Mouse (Mus musculus) liver, embryonic 14.5 days (tissue): ENCODE data around the gene Ceacam20. TPM values are rescaled to one million over a fixed set of nuclear protein-coding genes. Genes with fewer than 3 reads are reported as not detected.
"Not testable (repeated sequence)": the region's sequence is repeated elsewhere in the genome, so short reads cannot be mapped to it uniquely, and the experiment has no call there.

Source experiments
- ATAC-seq: fragments of 200-750 bp; cut with Nextera tagmentation; 2 replicates; pipeline ENCODE4 v1.8.0; 2017; ENCODE audit warnings: moderate number of reproducible peaks, mild to moderate bottlenecking, moderate library complexity; ENCODE audit not compliant: insufficient read depth
- DNase-seq, 3 experiments: peaks; one replicate each; pipeline ENCODE4 v3.0.0-alpha.2; 2012 to 2013; ENCODE audit warnings: low read depth in 3 of 3, low spot score in 3 of 3
- H3K27ac ChIP-seq: fragments of 300-500 bp; sonication (generic); 2 replicates; pipeline ENCODE4 v1.5.1; 2014; ENCODE audit warnings: moderate library complexity, mild to moderate bottlenecking, control low read depth, inconsistent platforms
- H3K27me3 ChIP-seq: fragments of 300-500 bp; sonication (generic); 2 replicates; pipeline ENCODE4 v1.6.1; 2014; ENCODE audit warnings: mild to moderate bottlenecking, low read length, moderate library complexity; ENCODE audit not compliant: control insufficient read depth, insufficient read depth
- H3K36me3 ChIP-seq: fragments of 300-500 bp; sonication (generic); replicated peaks from 2 replicates; pipeline ENCODE4 v1.6.1; 2014; ENCODE audit warnings: low read depth; ENCODE audit not compliant: control insufficient read depth, insufficient read depth
- H3K4me1 ChIP-seq, 2 experiments: fragments of 200-500 bp in 1 of 2; fragments of 300-500 bp in 1 of 2; sonication (generic) in 1 of 2; replicated peaks; 2 replicates each; pipeline ENCODE4 v1.6.1; 2012 to 2014; ENCODE audit warnings: antibody characterized with exemption in 1 of 2, inconsistent platforms in 1 of 2, low read length in 1 of 2; ENCODE audit not compliant: control insufficient read depth in 2 of 2, insufficient read depth in 2 of 2
- H3K4me2 ChIP-seq: fragments of 300-500 bp; sonication (generic); 2 replicates; pipeline ENCODE4 v1.6.1; 2014; ENCODE audit warnings: low read depth, mild to moderate bottlenecking, control low read depth, moderate library complexity
- H3K4me3 ChIP-seq, 2 experiments: fragments of 200-500 bp in 1 of 2; fragments of 300-500 bp in 1 of 2; sonication (generic) in 1 of 2; 2 replicates each; pipeline ENCODE4 v1.5.1; 2012 to 2014; ENCODE audit warnings: low read depth in 2 of 2, low read length in 2 of 2, mild to moderate bottlenecking in 2 of 2, control low read depth in 1 of 2, inconsistent platforms in 1 of 2, moderate library complexity in 1 of 2; ENCODE audit not compliant: insufficient read depth in 1 of 2
- H3K9ac ChIP-seq: fragments of 300-500 bp; sonication (generic); replicated peaks from 2 replicates; pipeline ENCODE4 v1.6.1; 2014; ENCODE audit warnings: mild to moderate bottlenecking, control low read depth, moderate library complexity
- H3K9me3 ChIP-seq: fragments of 300-500 bp; sonication (generic); 2 replicates; pipeline ENCODE4 v1.6.1; 2016; ENCODE audit warnings: low read length, mixed read lengths; ENCODE audit not compliant: control insufficient read depth
- CTCF ChIP-seq: IDR thresholded peaks from 2 replicates; pipeline ENCODE4 v1.5.1; 2016; ENCODE audit warnings: antibody characterized with exemption, low read depth, control low read depth
- EP300 ChIP-seq: IDR thresholded peaks from 2 replicates; pipeline ENCODE4 v1.6.1; 2016; ENCODE audit warnings: antibody characterized with exemption, low read depth
- WGBS: fragments of 180-500 bp; shearing (Covaris S2); extraction: QIAGEN DNeasy Blood & Tissue Kit; methylation state at CpG from one replicate; pipeline ENCODE4 v1.1.7; 2014; ENCODE audit not compliant: insufficient replicate concordance; 5-methylcytosine and 5-hydroxymethylcytosine counted together
- polyA plus RNA-seq, 2 experiments: library from polyadenylated mRNA; depleted of rRNA in 1 of 2; stranded (reverse) in 1 of 2; unstranded in 1 of 2; fragments of >200 nt; fragmentation: Nextera tagmentation in 1 of 2; extraction: Ambion mirVana in 1 of 2; gene quantifications; 2 replicates each; pipeline versions ENCODE4 v1.2.1 to v1.2.3; 2012 to 2014

The Ceacam20 gene
- polyA plus RNA-seq, 2 experiments = not detected

DNA sequence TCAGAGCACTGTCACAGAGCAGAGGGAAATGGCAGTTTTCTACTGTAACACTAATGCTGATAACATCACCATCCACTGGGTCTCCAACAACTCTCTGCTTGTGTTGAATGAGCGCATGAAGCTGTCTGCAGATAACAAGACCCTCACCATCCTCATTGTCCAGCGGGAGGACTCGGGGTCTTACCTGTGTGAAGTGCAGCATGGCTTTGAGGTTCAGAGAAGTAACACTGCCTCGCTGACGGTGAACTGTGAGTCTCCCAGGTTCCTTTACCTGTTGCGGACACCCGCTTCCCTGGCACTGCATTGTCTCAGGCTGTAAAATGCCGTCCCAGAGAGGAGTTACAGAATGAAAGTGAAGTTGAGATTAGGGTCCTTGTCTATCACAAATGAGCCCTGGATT is 5.0 kb downstream of the Ceacam20 start:
- H3K36me3 ChIP-seq = no peaks in the 10 kb centered on the region
- H3K4me1 ChIP-seq = no peaks in the 10 kb centered on the region
- H3K27me3 ChIP-seq = no peaks in the 10 kb centered on the region
- H3K27ac ChIP-seq = no peak overlapping the region
- H3K4me2 ChIP-seq = no peak overlapping the region
- no peak overlapping the region for H3K9ac ChIP-seq
- H3K9me3 ChIP-seq = no peaks in the 10 kb centered on the region
- DNase-seq = no peak
- 73% methylated on average over 8 of the region's 8 CpGs for WGBS
- no peak overlapping the region for H3K4me3 ChIP-seq
- no peak for ATAC-seq
- TF ChIP-seq CTCF = no peak
- no peak for TF ChIP-seq EP300

- no peaks in the 10 kb centered on the region for H3K36me3 ChIP-seq
- no peaks in the 10 kb centered on the region for H3K27me3 ChIP-seq
- TF ChIP-seq CTCF = no peak
- no peak for TF ChIP-seq EP300
- WGBS = 71% methylated on average over 4 of the region's 4 CpGs
- H3K4me1 ChIP-seq = no peaks in the 10 kb centered on the region
- no peak overlapping the region for H3K4me2 ChIP-seq
- no peak overlapping the region for H3K4me3 ChIP-seq
- no peak overlapping the region for H3K9ac ChIP-seq
- no peak overlapping the region for H3K27ac ChIP-seq
- no peak for DNase-seq
- no peak for ATAC-seq
- no peaks in the 10 kb centered on the region for H3K9me3 ChIP-seq
Measured at GRCm38 (mm10) chr7:19971516-19971915, 6.3 kb downstream of the Ceacam20 start.

DNA sequence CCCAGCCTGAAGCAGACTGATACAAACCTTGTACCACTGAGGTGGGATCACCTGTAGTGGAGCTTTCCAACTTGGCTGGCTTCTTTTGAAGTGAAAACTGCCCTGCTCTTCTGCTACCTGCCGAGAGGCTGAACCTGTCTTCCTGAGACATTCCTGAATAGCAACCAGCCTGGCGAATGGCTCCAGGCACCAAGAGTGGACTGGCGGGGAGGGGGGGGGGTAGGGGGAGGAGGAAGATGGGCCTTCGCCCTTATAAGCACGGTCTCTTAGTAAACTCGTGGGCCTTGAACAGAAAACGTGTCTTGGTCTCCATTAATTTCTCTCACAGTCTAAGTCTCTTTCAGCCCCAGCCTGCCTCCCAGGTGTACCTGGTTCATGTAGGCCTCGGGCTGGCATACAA is 26.0 kb downstream of the Ceacam20 start, which contains the start of gene Nlrp9b:
Gene Nlrp9b, plus strand, starts transcription at position 301 of the 400 bp plus-strand sequence.
- not testable (repeated sequence) for H3K9ac ChIP-seq, H3K36me3 ChIP-seq, H3K27ac ChIP-seq, ATAC-seq, H3K4me2 ChIP-seq, H3K4me3 ChIP-seq, DNase-seq, H3K9me3 ChIP-seq, H3K4me1 ChIP-seq, H3K27me3 ChIP-seq
- 46% methylated on average over 8 of the region's 8 CpGs for WGBS

DNA sequence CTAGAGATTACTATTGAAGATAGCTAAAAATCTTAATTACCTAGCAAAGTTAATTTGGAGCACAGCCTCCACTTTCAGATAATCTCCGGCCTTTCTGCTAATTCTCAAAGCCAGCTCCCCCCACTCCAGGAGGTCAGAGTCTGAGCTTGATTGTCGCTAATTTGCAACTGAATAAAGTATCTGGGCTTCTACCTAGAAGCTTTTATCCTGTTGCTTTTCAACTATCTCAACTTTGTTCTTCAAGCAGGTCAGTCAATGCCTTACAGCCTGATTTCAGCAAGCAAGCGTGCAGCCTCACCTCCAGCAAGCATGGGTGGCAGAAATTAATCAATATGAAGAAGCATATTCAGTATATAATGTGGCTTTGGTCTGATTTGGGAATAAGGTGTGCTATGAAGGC is 31.5 kb downstream of the Ceacam20 start:
- not testable (repeated sequence) for H3K27me3 ChIP-seq, H3K4me1 ChIP-seq, H3K36me3 ChIP-seq, H3K4me2 ChIP-seq, H3K9me3 ChIP-seq, H3K4me3 ChIP-seq, DNase-seq, H3K27ac ChIP-seq, H3K9ac ChIP-seq, ATAC-seq
- WGBS = 45% methylated on average over 3 of the region's 3 CpGs

DNA sequence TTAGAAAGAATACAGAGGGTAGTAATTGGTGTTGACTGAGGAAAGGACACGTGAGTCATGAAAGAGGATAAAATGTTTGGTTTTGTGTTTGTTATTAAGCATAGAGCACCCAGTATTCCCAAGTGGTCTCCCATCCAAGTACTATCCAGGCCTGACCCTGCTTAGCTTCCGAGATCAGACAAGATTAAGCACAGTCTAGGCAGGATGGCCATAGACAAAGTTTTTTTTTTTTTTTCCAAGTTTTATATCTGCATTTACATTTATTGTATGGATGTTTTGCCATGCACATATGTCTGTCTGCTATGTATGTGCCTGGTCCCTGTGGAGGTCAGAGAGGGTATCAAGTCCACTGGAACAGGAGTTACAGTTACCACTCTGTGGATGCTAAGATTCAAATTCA is 44.8 kb downstream of the Ceacam20 start:
- Histone ChIP-seq H3K9me3 (no peaks in the 10 kb centered on the region), H3K27me3 (no peaks in the 10 kb centered on the region), H3K9ac (no peak overlapping the region), H3K4me1 (no peaks in the 10 kb centered on the region), H3K4me2 (no peak overlapping the region), H3K36me3 (no peaks in the 10 kb centered on the region), H3K4me3 (no peak overlapping the region), H3K27ac (no peak overlapping the region)
- WGBS = 42% methylated on average over 2 of the region's 2 CpGs
- no peak for ATAC-seq
- TF ChIP-seq CTCF (no peak), EP300 (no peak)
- no peak for DNase-seq

Other genes starting within 250 kb of the Ceacam20 start
- 53.7 and 57.3 TPM in 2 replicates for gene Tomm40, start 250.0 kb upstream of the Ceacam20 start, polyA plus RNA-seq (2012; rRNA removed)
- 58.2 and 75.8 TPM in 2 replicates for gene Tomm40, start 250.0 kb upstream of the Ceacam20 start, polyA plus RNA-seq (2014; fragmentation: Nextera tagmentation; extraction: Ambion mirVana)
- 7.8 and 8.9 TPM in 2 replicates for gene Nectin2, start 214.9 kb upstream of the Ceacam20 start, polyA plus RNA-seq (2012; rRNA removed)
- gene Nectin2, start 214.9 kb upstream of the Ceacam20 start, polyA plus RNA-seq (2014; fragmentation: Nextera tagmentation; extraction: Ambion mirVana) = 10.2 and 10.3 TPM in 2 replicates
- 6.3 and 7.6 TPM in 2 replicates for gene Bcam, start 194.4 kb upstream of the Ceacam20 start, polyA plus RNA-seq (2012; rRNA removed)
- 4.9 and 6.6 TPM in 2 replicates for gene Bcam, start 194.4 kb upstream of the Ceacam20 start, polyA plus RNA-seq (2014; fragmentation: Nextera tagmentation; extraction: Ambion mirVana)
- gene Cblc, start 168.6 kb upstream of the Ceacam20 start, polyA plus RNA-seq (2012; rRNA removed) = 0.95 and 1.2 TPM in 2 replicates
- gene Cblc, start 168.6 kb upstream of the Ceacam20 start, polyA plus RNA-seq (2014; fragmentation: Nextera tagmentation; extraction: Ambion mirVana) = 1.1 and 1.3 TPM in 2 replicates
- gene Bcl3, start 142.6 kb upstream of the Ceacam20 start, polyA plus RNA-seq (2012; rRNA removed) = 2.7 and 3.1 TPM in 2 replicates
- gene Bcl3, start 142.6 kb upstream of the Ceacam20 start, polyA plus RNA-seq (2014; fragmentation: Nextera tagmentation; extraction: Ambion mirVana) = 3.5 and 3.8 TPM in 2 replicates
- gene Gm19345, start 113.4 kb upstream of the Ceacam20 start, polyA plus RNA-seq (2012; rRNA removed) = not detected in 2 replicates
- not detected in 2 replicates for gene Gm19345, start 113.4 kb upstream of the Ceacam20 start, polyA plus RNA-seq (2014; fragmentation: Nextera tagmentation; extraction: Ambion mirVana)
- 0.04 TPM in 1 of 2 replicates, not detected in the other for gene Ceacam16, start 104.1 kb upstream of the Ceacam20 start, polyA plus RNA-seq (2012; rRNA removed)
- gene Ceacam16, start 104.1 kb upstream of the Ceacam20 start, polyA plus RNA-seq (2014; fragmentation: Nextera tagmentation; extraction: Ambion mirVana) = 0.08 TPM in 1 of 2 replicates, not detected in the other
- 0.01 TPM in 1 of 2 replicates, not detected in the other for gene Ceacam19, start 77.4 kb upstream of the Ceacam20 start, polyA plus RNA-seq (2012; rRNA removed)
- gene Ceacam19, start 77.4 kb upstream of the Ceacam20 start, polyA plus RNA-seq (2014; fragmentation: Nextera tagmentation; extraction: Ambion mirVana) = not detected in 2 replicates
- gene Pvr, start 44.3 kb upstream of the Ceacam20 start, polyA plus RNA-seq (2012; rRNA removed) = 2.3 and 2.6 TPM in 2 replicates
- gene Pvr, start 44.3 kb upstream of the Ceacam20 start, polyA plus RNA-seq (2014; fragmentation: Nextera tagmentation; extraction: Ambion mirVana) = 0.95 and 1.8 TPM in 2 replicates
- 0.15 and 0.24 TPM in 2 replicates for gene Igsf23, start 14.7 kb upstream of the Ceacam20 start, polyA plus RNA-seq (2012; rRNA removed)
- 0.11 TPM in 1 of 2 replicates, not detected in the other for gene Igsf23, start 14.7 kb upstream of the Ceacam20 start, polyA plus RNA-seq (2014; fragmentation: Nextera tagmentation; extraction: Ambion mirVana)
- gene Nlrp9b, start 26.1 kb downstream of the Ceacam20 start, polyA plus RNA-seq (2012; rRNA removed) = not detected in 2 replicates
- not detected in 2 replicates for gene Nlrp9b, start 26.1 kb downstream of the Ceacam20 start, polyA plus RNA-seq (2014; fragmentation: Nextera tagmentation; extraction: Ambion mirVana)
- gene Vmn1r91, start 134.3 kb downstream of the Ceacam20 start, polyA plus RNA-seq (2012; rRNA removed) = not detected in 2 replicates
- not detected in 2 replicates for gene Vmn1r91, start 134.3 kb downstream of the Ceacam20 start, polyA plus RNA-seq (2014; fragmentation: Nextera tagmentation; extraction: Ambion mirVana)
- gene Gm16442, start 157.2 kb downstream of the Ceacam20 start, polyA plus RNA-seq (2012; rRNA removed) = not detected in 2 replicates
- not detected in 2 replicates for gene Gm16442, start 157.2 kb downstream of the Ceacam20 start, polyA plus RNA-seq (2014; fragmentation: Nextera tagmentation; extraction: Ambion mirVana)
- not detected in 2 replicates for gene Vmn1r93, start 173.7 kb downstream of the Ceacam20 start, polyA plus RNA-seq (2012; rRNA removed)
- not detected in 2 replicates for gene Vmn1r93, start 173.7 kb downstream of the Ceacam20 start, polyA plus RNA-seq (2014; fragmentation: Nextera tagmentation; extraction: Ambion mirVana)
- not detected in 2 replicates for gene Vmn1r94, start 203.0 kb downstream of the Ceacam20 start, polyA plus RNA-seq (2012; rRNA removed)
- not detected in 2 replicates for gene Vmn1r94, start 203.0 kb downstream of the Ceacam20 start, polyA plus RNA-seq (2014; fragmentation: Nextera tagmentation; extraction: Ambion mirVana)
- gene Vmn1r95, start 228.3 kb downstream of the Ceacam20 start, polyA plus RNA-seq (2012; rRNA removed) = not detected in 2 replicates
- not detected in 2 replicates for gene Vmn1r95, start 228.3 kb downstream of the Ceacam20 start, polyA plus RNA-seq (2014; fragmentation: Nextera tagmentation; extraction: Ambion mirVana)
- gene Gm6164, start 240.2 kb downstream of the Ceacam20 start, polyA plus RNA-seq (2012; rRNA removed) = not detected in 2 replicates
- gene Gm6164, start 240.2 kb downstream of the Ceacam20 start, polyA plus RNA-seq (2014; fragmentation: Nextera tagmentation; extraction: Ambion mirVana) = not detected in 2 replicates